Mouse (Mus musculus): Measurements from ENCODE around the gene Amhr2.

Gene Amhr2

DNA sequence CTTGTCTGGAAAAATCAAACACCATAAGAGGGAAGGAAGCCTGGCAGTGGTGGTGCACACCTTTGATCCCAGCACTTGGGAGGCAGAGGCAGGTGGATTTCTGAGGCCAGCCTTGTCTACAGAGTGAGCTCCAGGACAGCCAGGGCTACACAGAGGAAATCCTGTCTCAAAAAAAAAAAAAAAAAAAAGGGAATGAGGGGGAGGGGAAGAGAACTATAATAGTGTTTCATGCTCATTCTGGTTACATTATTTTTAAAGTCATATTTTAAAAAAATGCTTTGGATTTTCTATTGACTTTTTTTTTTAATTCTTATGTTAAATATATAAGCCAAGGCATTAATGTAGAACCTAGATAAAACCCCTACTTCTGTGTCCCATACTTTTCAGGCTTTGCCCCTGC, 31.5 kb upstream of the Amhr2 start:
- Histone ChIP-seq H3K4me1 (replicated peaks; ENCODE audit: low read depth, low read length) (peaks cover 60% of the 10 kb centered on the region), H3K9me3 (ENCODE audit: low read length) (no peaks in the 10 kb centered on the region), H3K4me3 (replicated peaks; ENCODE audit: low read length) (no peak overlapping the region), H3K36me3 (ENCODE audit: insufficient read depth, low read length) (peaks cover 85% of the 10 kb centered on the region), H3K27me3 (ENCODE audit: insufficient read depth, low read length) (no peaks in the 10 kb centered on the region)
- TF ChIP-seq CTCF (conservative IDR thresholded peaks at IDR 0.05; ENCODE audit: low read length) (no peak), NANOG (IDR thresholded peaks at IDR 0.05; ENCODE audit: borderline replicate concordance, low read length) (no peak), POU5F1 (IDR thresholded peaks at IDR 0.05; ENCODE audit: borderline replicate concordance, low read length) (no peak)

GRCm38 (mm10) chr15:102417524-102417923, 27.6 kb upstream of the Amhr2 start:
- TF ChIP-seq CTCF (conservative IDR thresholded peaks at IDR 0.05; ENCODE audit: low read length) (no peak), POU5F1 (IDR thresholded peaks at IDR 0.05; ENCODE audit: borderline replicate concordance, low read length) (no peak), NANOG (IDR thresholded peaks at IDR 0.05; ENCODE audit: borderline replicate concordance, low read length) (no peak)
- Histone ChIP-seq H3K36me3 (ENCODE audit: insufficient read depth, low read length) (peaks cover 79% of the 10 kb centered on the region), H3K27me3 (ENCODE audit: insufficient read depth, low read length) (no peaks in the 10 kb centered on the region), H3K4me1 (replicated peaks; ENCODE audit: low read depth, low read length) (peaks cover 38% of the 10 kb centered on the region), H3K9me3 (ENCODE audit: low read length) (no peaks in the 10 kb centered on the region), H3K4me3 (replicated peaks; ENCODE audit: low read length) (no peak overlapping the region)

- Histone ChIP-seq H3K36me3 (ENCODE audit: insufficient read depth, low read length) (peaks cover 77% of the 10 kb centered on the region), H3K27me3 (ENCODE audit: insufficient read depth, low read length) (no peaks in the 10 kb centered on the region), H3K4me3 (replicated peaks; ENCODE audit: low read length) (no peak overlapping the region), H3K4me1 (replicated peaks; ENCODE audit: low read depth, low read length) (peaks cover 32% of the 10 kb centered on the region), H3K9me3 (ENCODE audit: low read length) (no peaks in the 10 kb centered on the region)
- TF ChIP-seq CTCF (conservative IDR thresholded peaks at IDR 0.05; ENCODE audit: low read length): no peak
Measured at GRCm38 (mm10) chr15:102420986-102421385, 24.2 kb upstream of the Amhr2 start.

- Histone ChIP-seq H3K27me3 (ENCODE audit: insufficient read depth, low read length) (no peaks in the 10 kb centered on the region), H3K4me1 (replicated peaks; ENCODE audit: low read depth, low read length) (peaks cover 37% of the 10 kb centered on the region), H3K36me3 (ENCODE audit: insufficient read depth, low read length) (peaks cover 81% of the 10 kb centered on the region), H3K4me3 (replicated peaks; ENCODE audit: low read length) (no peak overlapping the region), H3K9me3 (ENCODE audit: low read length) (no peaks in the 10 kb centered on the region)
- TF ChIP-seq POU5F1 (IDR thresholded peaks at IDR 0.05; ENCODE audit: borderline replicate concordance, low read length) (no peak), CTCF (conservative IDR thresholded peaks at IDR 0.05; ENCODE audit: low read length) (peak; percentile 54), NANOG (IDR thresholded peaks at IDR 0.05; ENCODE audit: borderline replicate concordance, low read length) (no peak)
Measured at GRCm38 (mm10) chr15:102421437-102421836, 23.7 kb upstream of the Amhr2 start.

GRCm38 (mm10) chr15:102423602-102424240, 21.4 kb upstream of the Amhr2 start:
- TF ChIP-seq CTCF (conservative IDR thresholded peaks at IDR 0.05; ENCODE audit: low read length) (no peak), NANOG (IDR thresholded peaks at IDR 0.05; ENCODE audit: borderline replicate concordance, low read length) (no peak), POU5F1 (IDR thresholded peaks at IDR 0.05; ENCODE audit: borderline replicate concordance, low read length) (no peak)
- no peak overlapping the region for H3K4me3 ChIP-seq (replicated peaks; ENCODE audit: low read length)
- peaks cover 84% of the 10 kb centered on the region for H3K36me3 ChIP-seq (ENCODE audit: insufficient read depth, low read length)
- H3K27me3 ChIP-seq (ENCODE audit: insufficient read depth, low read length): no peaks in the 10 kb centered on the region
- peaks cover 31% of the 10 kb centered on the region for H3K4me1 ChIP-seq (replicated peaks; ENCODE audit: low read depth, low read length)
- no peaks in the 10 kb centered on the region for H3K9me3 ChIP-seq (ENCODE audit: low read length)

- no peak for TF ChIP-seq CTCF (conservative IDR thresholded peaks at IDR 0.05; ENCODE audit: low read length)
- no peak for TF ChIP-seq NANOG (IDR thresholded peaks at IDR 0.05; ENCODE audit: borderline replicate concordance, low read length)
- H3K4me1 ChIP-seq (replicated peaks; ENCODE audit: low read depth, low read length): peaks cover 26% of the 10 kb centered on the region
- H3K9me3 ChIP-seq (ENCODE audit: low read length): no peaks in the 10 kb centered on the region
- peaks cover 84% of the 10 kb centered on the region for H3K36me3 ChIP-seq (ENCODE audit: insufficient read depth, low read length)
- no peaks in the 10 kb centered on the region for H3K27me3 ChIP-seq (ENCODE audit: insufficient read depth, low read length)
- H3K4me3 ChIP-seq (replicated peaks; ENCODE audit: low read length): no peak overlapping the region
Measured at GRCm38 (mm10) chr15:102424657-102425056, 20.5 kb upstream of the Amhr2 start.

DNA sequence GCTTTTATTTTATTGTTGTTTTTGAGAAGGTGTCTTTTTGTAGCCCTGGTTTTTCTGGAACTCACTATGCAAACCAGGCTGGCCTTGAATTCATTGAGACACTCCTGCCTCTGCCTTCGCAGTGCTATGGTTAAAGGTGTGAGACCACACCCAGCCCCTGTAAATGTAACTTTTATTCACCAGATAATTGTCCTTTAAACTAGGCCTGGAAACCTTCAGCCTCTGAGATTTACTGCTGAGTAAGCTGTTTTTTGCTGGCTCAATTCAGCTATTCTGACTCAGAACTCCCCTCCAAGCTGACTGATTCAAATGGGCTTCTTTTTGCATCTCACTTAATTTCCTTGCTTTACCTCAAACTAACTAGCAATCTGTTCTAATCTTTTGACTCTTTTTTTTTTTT, 18.2 kb upstream of the Amhr2 start:
- Histone ChIP-seq H3K4me3 (replicated peaks; ENCODE audit: low read length) (no peak overlapping the region), H3K36me3 (ENCODE audit: insufficient read depth, low read length) (peaks cover 91% of the 10 kb centered on the region), H3K4me1 (replicated peaks; ENCODE audit: low read depth, low read length) (peaks cover 19% of the 10 kb centered on the region), H3K9me3 (ENCODE audit: low read length) (no peaks in the 10 kb centered on the region), H3K27me3 (ENCODE audit: insufficient read depth, low read length) (no peaks in the 10 kb centered on the region)
- TF ChIP-seq CTCF (conservative IDR thresholded peaks at IDR 0.05; ENCODE audit: low read length) (no peak), NANOG (IDR thresholded peaks at IDR 0.05; ENCODE audit: borderline replicate concordance, low read length) (no peak), POU5F1 (IDR thresholded peaks at IDR 0.05; ENCODE audit: borderline replicate concordance, low read length) (no peak)

GRCm38 (mm10) chr15:102432046-102432445, 13.1 kb upstream of the Amhr2 start:
- H3K27me3 ChIP-seq (ENCODE audit: insufficient read depth, low read length): no peaks in the 10 kb centered on the region
- no peaks in the 10 kb centered on the region for H3K9me3 ChIP-seq (ENCODE audit: low read length)
- H3K36me3 ChIP-seq (ENCODE audit: insufficient read depth, low read length): peaks cover 98% of the 10 kb centered on the region

GRCm38 (mm10) chr15:102433173-102433572, 12.0 kb upstream of the Amhr2 start:
- no peaks in the 10 kb centered on the region for H3K9me3 ChIP-seq (ENCODE audit: low read length)
- no peaks in the 10 kb centered on the region for H3K4me1 ChIP-seq (replicated peaks; ENCODE audit: low read depth, low read length)
- no peaks in the 10 kb centered on the region for H3K27me3 ChIP-seq (ENCODE audit: insufficient read depth, low read length)
- TF ChIP-seq POU5F1 (IDR thresholded peaks at IDR 0.05; ENCODE audit: borderline replicate concordance, low read length): no peak
- TF ChIP-seq NANOG (IDR thresholded peaks at IDR 0.05; ENCODE audit: borderline replicate concordance, low read length): no peak
- TF ChIP-seq CTCF (conservative IDR thresholded peaks at IDR 0.05; ENCODE audit: low read length): no peak
- H3K4me3 ChIP-seq (replicated peaks; ENCODE audit: low read length): no peak overlapping the region
- peaks cover 97% of the 10 kb centered on the region for H3K36me3 ChIP-seq (ENCODE audit: insufficient read depth, low read length)

More at GRCm38 (mm10) chr15:102432046-102432445, 13.1 kb upstream of the Amhr2 start:
- TF ChIP-seq POU5F1 (IDR thresholded peaks at IDR 0.05; ENCODE audit: borderline replicate concordance, low read length): no peak
- no peak for TF ChIP-seq CTCF (conservative IDR thresholded peaks at IDR 0.05; ENCODE audit: low read length)
- no peak for TF ChIP-seq NANOG (IDR thresholded peaks at IDR 0.05; ENCODE audit: borderline replicate concordance, low read length)
- Histone ChIP-seq H3K4me3 (replicated peaks; ENCODE audit: low read length) (no peak overlapping the region), H3K4me1 (replicated peaks; ENCODE audit: low read depth, low read length) (peaks cover under 1% of the 10 kb centered on the region; the same call in 1 of the 2 replicates)

All from E14TG2a.4 (cell line).